Mouse (Mus musculus) C2C12 (cell line): Measurements from ENCODE around the gene Nf2.

Experiments
- CTCF ChIP-seq: IDR thresholded peaks from one replicate; pipeline ENCODE4 v1.5.1; 2011; ENCODE audit not compliant: control insufficient read depth, insufficient read depth, insufficient read length
- MYOG ChIP-seq: IDR thresholded peaks from one replicate; pipeline ENCODE4 v1.6.1; 2011; ENCODE audit not compliant: control insufficient read depth, insufficient read length; ENCODE audit errors: extremely low read depth
- USF1 ChIP-seq: IDR thresholded peaks from one replicate; pipeline ENCODE4 v1.6.1; 2011; ENCODE audit warnings: low read depth, mild to moderate bottlenecking, control low read depth, moderate library complexity

- TF ChIP-seq MYOG (no peak), CTCF (no peak), USF1 (no peak)
Observed at GRCm38 (mm10) chr11:4804921-4805562, 44.3 kb downstream of the Nf2 start.
